Mouse (Mus musculus) ES-Bruce4 (cell line): Measurements from ENCODE around the gene St6galnac6.

ENCODE experiments used
- CTCF ChIP-seq: IDR thresholded peaks from one replicate; pipeline ENCODE4 v1.8.1; 2011; ENCODE audit warnings: low read depth, low read length
- EP300 ChIP-seq: IDR thresholded peaks from 2 replicates; pipeline ENCODE4 v1.6.1; 2011; ENCODE audit warnings: low read depth, low read length; ENCODE audit not compliant: insufficient read depth
- POLR2A ChIP-seq: IDR thresholded peaks from one replicate; pipeline ENCODE4 v1.8.1; 2011; ENCODE audit warnings: low read length; ENCODE audit not compliant: insufficient read depth

DNA sequence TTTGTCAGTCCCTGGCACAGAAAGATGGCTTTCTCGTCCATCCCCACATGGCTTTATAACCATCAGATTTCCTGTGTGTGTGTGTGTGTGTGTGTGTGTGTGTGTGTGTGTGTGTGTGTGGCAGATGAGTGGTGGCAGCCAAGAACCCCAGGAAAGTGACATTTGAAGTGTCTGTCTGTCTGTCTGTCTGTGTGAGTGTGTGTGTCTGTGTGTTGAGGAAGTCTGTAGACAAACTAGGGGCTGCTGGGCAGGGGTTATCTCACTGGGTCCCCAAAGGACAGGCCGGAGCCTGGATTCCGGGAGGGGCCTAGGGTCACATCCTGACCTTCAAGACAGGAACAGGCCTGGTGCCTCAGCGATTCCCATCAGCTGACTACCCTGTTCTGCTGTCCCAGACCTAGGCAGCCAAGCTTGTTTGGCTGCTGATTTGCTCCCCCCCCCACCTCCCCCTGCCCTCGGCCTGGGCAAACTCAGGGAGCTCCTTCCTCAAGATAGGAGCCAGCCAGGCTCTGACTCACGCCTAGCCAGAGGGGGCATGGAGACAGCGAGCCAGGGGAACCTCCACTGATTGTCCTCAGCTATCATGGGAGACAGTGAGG is 62.1 kb downstream of the St6galnac6 start:
- TF ChIP-seq EP300, result no peak
- TF ChIP-seq CTCF, result no peak
- no peak for TF ChIP-seq POLR2A
